Mouse (Mus musculus): ENCODE data around the gene Pcnt.

- no peak for TF ChIP-seq CTCF (IDR thresholded peaks at IDR 0.05; ENCODE audit: extremely low read depth, insufficient read length, insufficient replicate concordance, low read depth, low read length)
- no peak for TF ChIP-seq POLR2A (IDR thresholded peaks at IDR 0.05; ENCODE audit: low read depth, low read length)
Observed at GRCm38 (mm10) chr10:76354974-76355373, 87.6 kb downstream of the Pcnt start.
